Mouse (Mus musculus): Measurements from ENCODE around the gene Ttll1.

GRCm38 (mm10) chr15:83466331-83466730 lies 44.4 kb downstream of the Ttll1 start:
- TF ChIP-seq CTCF (IDR thresholded peaks at IDR 0.05; ENCODE audit: low read depth, low read length) (no peak), POLR2AphosphoS5 (IDR thresholded peaks at IDR 0.05; ENCODE audit: insufficient replicate concordance, low read depth, low read length) (no peak), TAL1 (conservative IDR thresholded peaks at IDR 0.05; ENCODE audit: low read depth, low read length) (no peak), GATA1 (IDR thresholded peaks at IDR 0.05; ENCODE audit: borderline replicate concordance, low read length) (no peak)
